Mouse (Mus musculus): Measurements from ENCODE around the gene Rims4.

Gene Rims4

GRCm38 (mm10) chr2:163871906-163872305 lies 46.6 kb downstream of the Rims4 start:
- in situ Hi-C loops (cut with MboI, MseI): loop anchor here in 1 of 2 experiments (5.0 kb wide), 1 partner anchor 95 kb away; no protein-coding TSS in a partner anchor

GRCm38 (mm10) chr2:163871266-163871665 lies 47.2 kb downstream of the Rims4 start:
- in situ Hi-C loops (cut with MboI, MseI): loop anchor here in 1 of 2 experiments (5.0 kb wide), 1 partner anchor 96 kb away; no protein-coding TSS in a partner anchor

- in situ Hi-C loops (cut with MboI, MseI): loop anchor here in 1 of 2 experiments (5.0 kb wide), 1 partner anchor 98 kb away; no protein-coding TSS in a partner anchor
These were observed 48.7 kb downstream of the Rims4 start for GRCm38 (mm10) chr2:163869783-163870182.

GRCm38 (mm10) chr2:163866061-163866460 lies 52.4 kb downstream of the Rims4 start:
- in situ Hi-C loops (cut with MboI, MseI): no loop called here

DNA sequence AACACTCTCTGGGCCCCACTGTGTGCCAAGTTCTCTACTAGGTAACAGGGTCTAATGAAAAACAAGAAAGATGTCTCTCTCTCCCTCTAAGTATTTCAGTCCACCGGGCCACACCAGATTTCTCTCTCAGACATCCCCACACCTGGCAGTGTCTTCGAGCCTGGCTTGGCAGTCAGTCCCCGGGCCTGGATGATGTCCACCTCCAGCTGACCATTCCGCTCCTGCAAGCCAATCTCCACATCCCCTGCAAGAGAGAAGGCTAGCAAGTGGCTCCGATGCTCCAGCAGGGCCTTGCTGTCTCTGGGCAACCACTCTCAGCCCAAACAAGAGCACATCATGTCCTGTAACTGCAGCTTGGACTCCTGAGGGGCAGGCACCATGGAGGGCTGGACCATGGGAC lies 53.2 kb downstream of the Rims4 start:
- in situ Hi-C loops (cut with MboI, MseI): no loop called here

GRCm38 (mm10) chr2:163858254-163858947 lies 60.1 kb downstream of the Rims4 start:
- in situ Hi-C loops (cut with MboI, MseI): no loop called here

GRCm38 (mm10) chr2:163857233-163857632 lies 61.2 kb downstream of the Rims4 start:
- in situ Hi-C loops (cut with MboI, MseI): no loop called here

DNA sequence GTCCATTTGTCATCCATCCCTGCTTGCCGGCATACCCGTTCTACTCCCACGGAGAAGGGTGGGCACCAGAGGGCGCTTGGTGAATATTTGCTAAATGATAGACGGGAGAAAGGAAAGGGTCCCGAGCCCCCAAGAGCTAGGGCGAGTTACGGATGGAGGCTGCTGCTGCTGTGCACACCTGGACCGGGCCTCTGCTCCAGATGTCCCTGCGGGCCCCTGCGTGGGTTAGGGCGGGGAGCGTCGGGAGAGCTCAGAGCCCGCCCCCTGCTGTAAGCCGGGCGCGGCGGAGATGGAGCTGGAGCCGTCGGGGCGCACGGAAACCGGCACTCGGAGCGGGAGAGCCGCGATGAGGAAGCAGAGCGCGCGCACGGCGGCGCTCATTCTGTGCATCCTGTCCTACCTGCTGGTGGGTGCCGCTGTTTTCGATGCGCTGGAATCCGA lies 65.0 kb downstream of the Rims4 start, which contains the start of gene Kcnk15:
Kcnk15 (plus strand) TSS at position 191 of the 441 bp plus-strand sequence.
- in situ Hi-C loops (cut with MboI, MseI): no loop called here

- in situ Hi-C loops (cut with MboI, MseI): no loop called here
These were observed 76.4 kb downstream of the Rims4 start for GRCm38 (mm10) chr2:163842043-163842442.

- in situ Hi-C loops (cut with MboI, MseI): no loop called here
These were observed 79.0 kb downstream of the Rims4 start for GRCm38 (mm10) chr2:163839519-163839918.

- in situ Hi-C loops (cut with MboI, MseI): no loop called here
These were observed 80.4 kb downstream of the Rims4 start for GRCm38 (mm10) chr2:163838043-163838442.

DNA sequence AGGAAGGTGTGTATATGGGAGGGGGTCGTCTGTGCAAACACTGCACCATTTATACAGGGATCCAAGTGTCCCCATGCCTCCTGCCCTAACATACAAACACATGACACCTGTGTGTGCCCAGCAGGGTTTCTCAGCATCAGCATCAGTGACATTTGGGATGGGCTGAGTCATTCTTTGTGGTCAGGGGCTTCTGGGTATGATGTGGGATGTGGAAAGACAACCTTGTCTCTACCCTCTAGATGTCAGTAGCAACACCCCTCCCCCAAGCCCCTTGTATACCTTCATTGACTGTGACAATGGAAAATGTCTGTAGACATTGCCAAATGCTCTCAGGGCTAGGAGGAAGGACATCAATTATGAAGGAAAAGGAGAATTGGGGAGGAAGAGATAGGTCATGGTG lies 87.3 kb downstream of the Rims4 start:
- in situ Hi-C loops (cut with MboI, MseI): no loop called here

GRCm38 (mm10) chr2:163826494-163826893 lies 92.0 kb downstream of the Rims4 start:
- in situ Hi-C loops (cut with MboI, MseI): no loop called here

- in situ Hi-C loops (cut with MboI, MseI): no loop called here
These were observed 92.6 kb downstream of the Rims4 start for GRCm38 (mm10) chr2:163825861-163826260.

DNA sequence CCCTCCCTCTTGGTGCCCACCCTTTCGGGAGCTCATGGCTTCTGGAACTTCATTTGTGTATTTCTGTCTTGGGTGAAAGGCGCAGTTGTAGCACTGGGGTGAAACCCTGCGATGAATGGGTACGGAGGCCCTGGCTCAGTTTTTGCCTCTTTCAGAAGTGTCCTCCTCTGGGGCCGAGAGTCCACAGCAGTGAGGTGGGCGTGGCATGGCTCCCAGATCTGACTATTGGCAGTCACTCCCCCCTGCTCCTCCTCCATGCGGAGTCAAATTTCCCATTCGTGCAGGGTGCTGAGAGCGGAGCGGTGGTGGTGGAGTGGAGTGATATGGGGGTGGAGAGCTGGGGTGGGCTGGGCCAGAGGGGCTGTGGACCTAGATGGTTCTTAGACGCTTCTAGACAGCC lies 94.7 kb downstream of the Rims4 start:
- in situ Hi-C loops (cut with MboI, MseI): loop anchor here in 1 of 2 experiments (5.0 kb wide), 1 partner anchor 56 kb away; no protein-coding TSS in a partner anchor

DNA sequence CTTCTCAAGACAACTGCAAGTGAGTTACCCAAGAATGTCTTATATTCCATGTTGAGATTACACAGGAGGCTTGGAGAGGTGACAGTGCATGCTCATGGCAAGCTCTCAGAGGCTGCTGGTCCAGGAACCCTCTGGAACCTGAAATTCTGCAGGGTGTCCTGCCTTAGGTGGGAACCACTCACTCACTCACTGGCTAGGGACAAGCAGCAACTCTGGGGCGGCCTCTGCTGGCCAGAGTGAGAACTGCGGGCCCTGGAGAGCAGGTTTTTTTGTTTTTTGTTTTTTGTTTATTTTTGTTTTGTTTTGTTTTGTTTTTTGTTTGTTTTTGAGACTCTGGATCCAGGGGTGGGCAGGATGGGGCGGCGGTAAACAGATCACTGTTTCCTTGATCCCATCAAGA lies 95.2 kb downstream of the Rims4 start:
- in situ Hi-C loops (cut with MboI, MseI): loop anchor here in 1 of 2 experiments (5.0 kb wide), 1 partner anchor 56 kb away; no protein-coding TSS in a partner anchor

DNA sequence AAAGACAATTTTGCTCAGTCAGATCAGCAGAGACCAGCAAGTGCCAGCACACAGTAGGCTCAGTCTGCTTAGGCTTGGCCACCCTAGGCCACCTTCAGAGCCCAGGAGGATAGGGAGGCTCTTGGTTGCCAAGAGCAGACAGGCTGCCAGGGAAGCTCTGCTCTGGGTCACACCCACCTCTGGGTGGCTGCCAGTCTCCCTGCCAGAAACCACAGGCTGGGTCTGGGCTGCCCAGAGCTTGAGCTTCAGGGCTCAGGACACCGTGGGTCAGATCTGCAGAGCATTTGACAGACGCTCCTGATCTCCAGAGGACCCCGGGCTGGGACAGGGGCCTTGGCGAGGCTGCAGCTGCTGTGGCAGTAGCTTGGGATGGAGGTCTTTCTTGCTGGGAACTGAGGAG lies 97.9 kb downstream of the Rims4 start, which contains the start of gene Ccn5:
Ccn5 (plus strand) TSS at position 255 of the 400 bp plus-strand sequence.
- in situ Hi-C loops (cut with MboI, MseI): loop anchor here in 1 of 2 experiments (5.0 kb wide), 1 partner anchor 53 kb away; no protein-coding TSS in a partner anchor

DNA sequence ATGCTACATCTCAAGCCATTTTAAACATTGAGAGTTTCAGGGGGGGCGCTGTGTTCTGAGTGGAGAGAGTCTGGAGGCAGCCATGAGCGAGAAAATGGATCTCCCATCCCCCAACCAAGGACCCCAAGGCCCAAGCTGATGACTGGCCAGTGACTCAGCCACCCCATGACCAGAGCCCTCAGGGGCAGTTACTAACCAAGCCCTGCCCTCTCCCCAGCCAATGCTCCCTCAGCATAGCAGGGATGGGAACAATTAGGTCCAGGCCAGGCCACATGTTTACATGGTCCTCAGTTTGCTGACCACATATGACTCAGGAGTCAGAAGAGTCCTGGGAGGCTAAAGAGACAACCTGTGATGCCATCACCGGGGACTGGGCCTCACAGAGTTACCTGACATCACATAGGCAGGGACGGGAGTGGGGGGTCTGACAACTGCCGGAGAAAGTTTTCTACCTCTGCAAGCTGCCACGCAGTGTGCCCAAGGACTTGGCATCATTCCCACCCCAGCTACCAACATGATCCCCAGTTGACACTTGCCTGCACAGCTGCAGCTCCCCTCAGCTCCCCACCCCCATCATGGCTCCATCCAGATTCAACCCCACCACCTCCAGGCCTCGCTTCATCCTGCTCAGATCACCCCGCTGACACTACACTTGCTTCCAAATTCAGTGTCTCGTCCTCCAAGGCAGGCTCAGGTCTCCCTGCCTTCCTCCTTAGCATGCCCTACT lies 103.6 kb downstream of the Rims4 start:
- in situ Hi-C loops (cut with MboI, MseI): no loop called here

DNA sequence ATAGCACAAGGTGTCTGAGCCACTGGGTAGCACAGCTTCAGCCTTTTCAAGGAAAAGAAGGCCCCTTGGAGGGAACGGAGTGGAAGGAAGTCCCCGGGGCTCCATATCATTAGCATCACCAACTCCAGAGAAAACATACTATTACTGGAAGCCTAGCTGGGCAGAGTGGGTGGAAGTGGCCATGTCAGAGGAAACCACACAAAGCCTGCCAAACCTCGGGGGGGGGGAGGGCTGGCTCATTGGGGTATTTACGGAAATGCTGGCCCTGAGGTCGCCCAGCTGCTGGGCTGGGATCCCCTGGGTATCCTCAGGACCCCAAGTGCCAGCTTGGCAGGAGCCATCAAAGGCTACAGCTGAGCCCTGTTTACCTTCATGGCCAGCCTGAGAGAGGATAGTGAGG lies 105.4 kb downstream of the Rims4 start:
- in situ Hi-C loops (cut with MboI, MseI): no loop called here
